Mouse (Mus musculus): ENCODE data around the gene Olfr322.

- TF ChIP-seq EP300 (optimal IDR thresholded peaks at IDR 0.05) = no peak
- no peak for TF ChIP-seq CTCF (IDR thresholded peaks at IDR 0.05; ENCODE audit: low read depth)
These were observed 39.8 kb upstream of the Olfr322 start for GRCm38 (mm10) chr11:58618793-58619192.
